9 mouse cellular contexts compared by ENCODE assay signal in genomic region chr7:18962171-18962792, GRCm38 (mm10). TPM values are rescaled to one million over a fixed set of nuclear protein-coding genes. Genes with fewer than 3 reads are reported as not detected.
DNase-seq lines count a peak whose midpoint lies in the region; ATAC-seq and TF ChIP-seq lines count a peak whose summit lies in the region.
"Had no signal": no experiment of that assay in that cellular context is flagged by ENCODE, and none has a peak within 500 bp of the region (broad histone marks: within the 10 kb centered on the region; RNA-seq: fewer than 3 reads in every experiment).

No protein-coding gene starts in this region.

- peaks cover 88% of the 10 kb centered on the region for H3K27me3 ChIP-seq in lung, embryonic 15.5 days
- peaks cover 14% of the 10 kb centered on the region; the same call in 1 of the 2 replicates for H3K27me3 ChIP-seq in forebrain, embryonic 13.5 days
- peaks cover 95% of the 10 kb centered on the region for H3K27me3 ChIP-seq in liver, embryonic 13.5 days

- no peaks in the 10 kb centered on the region for H3K9me3 ChIP-seq in lung, embryonic 15.5 days
- no peaks in the 10 kb centered on the region for H3K9me3 ChIP-seq in forebrain, embryonic 13.5 days (replicated peaks)
- no peaks in the 10 kb centered on the region for H3K9me3 ChIP-seq in liver, embryonic 13.5 days (replicated peaks)

- H3K4me1 ChIP-seq in lung, embryonic 15.5 days: peaks cover 31% of the 10 kb centered on the region
- peaks cover 50% of the 10 kb centered on the region for H3K4me1 ChIP-seq in forebrain, embryonic 13.5 days
- H3K4me1 ChIP-seq in liver, embryonic 13.5 days (replicated peaks): peaks cover 22% of the 10 kb centered on the region
- H3K4me1 ChIP-seq in lung, adult 2 months (ENCODE audit: control insufficient read depth, insufficient read depth, low read length): peaks cover 9% of the 10 kb centered on the region; the same call in 1 of the 2 replicates

- H3K36me3 ChIP-seq in lung, embryonic 15.5 days: no peaks in the 10 kb centered on the region
- peaks cover 11% of the 10 kb centered on the region; the same call in 1 of the 2 replicates for H3K36me3 ChIP-seq in forebrain, embryonic 13.5 days (ENCODE audit: poor library complexity, severe bottlenecking)
- no peaks in the 10 kb centered on the region for H3K36me3 ChIP-seq in liver, embryonic 13.5 days

- peak overlapping the region; percentile 18 for H3K4me2 ChIP-seq in lung, embryonic 15.5 days
- peak overlapping the region; percentile 65 for H3K4me2 ChIP-seq in forebrain, embryonic 13.5 days
- peak overlapping the region; percentile 25 for H3K4me2 ChIP-seq in liver, embryonic 13.5 days

- H3K27ac ChIP-seq in lung, embryonic 15.5 days: no peak overlapping the region
- H3K27ac ChIP-seq in forebrain, embryonic 13.5 days: no peak overlapping the region
- no peak overlapping the region for H3K27ac ChIP-seq in liver, embryonic 13.5 days

- TF ChIP-seq POLR2A in lung, adult 2 months (IDR thresholded peaks at IDR 0.05; ENCODE audit: borderline replicate concordance, extremely low read depth, low read depth, low read length): no peak

- H3K9ac ChIP-seq in lung, embryonic 15.5 days: no peak overlapping the region
- H3K9ac ChIP-seq in forebrain, embryonic 13.5 days: peak overlapping the region; percentile 55
- no peak overlapping the region for H3K9ac ChIP-seq in liver, embryonic 13.5 days

- ATAC-seq in lung, embryonic 15.5 days (ENCODE audit: borderline replicate concordance, extremely low read depth, low FRiP score, low TSS enrichment): no peak
- no peak for ATAC-seq in forebrain, embryonic 13.5 days
- no peak for ATAC-seq in liver, embryonic 13.5 days (ENCODE audit: low read depth)

- TF ChIP-seq CTCF in lung, adult 2 months (IDR thresholded peaks at IDR 0.05; ENCODE audit: insufficient read depth, low read length): no peak

- no peak for DNase-seq in lung, postnatal 10 days
- no peak for DNase-seq in liver, embryonic 13.5 days
- DNase-seq in yolk sac, embryonic 10.5 days (ENCODE audit: low spot score): peak; percentile 5
- no peak for DNase-seq in cerebellum, adult 18-20 months
- DNase-seq in lung, adult 2 months: no peak
- DNase-seq in natural killer cell, adult 2 months (ENCODE audit: low spot score in 2 of 2): no peak

- 0 out of 2 replicates have a peak overlapping the region, but pooled peaks have one; percentile 7 for H3K4me3 ChIP-seq in lung, embryonic 15.5 days
- peak overlapping the region; percentile 37 for H3K4me3 ChIP-seq in forebrain, embryonic 13.5 days
- no peak overlapping the region for H3K4me3 ChIP-seq in liver, embryonic 13.5 days (replicated peaks)
- H3K4me3 ChIP-seq in lung, adult 2 months (replicated peaks; ENCODE audit: extremely low read depth, low read depth, low read length): no peak overlapping the region

- WGBS in lung, embryonic 15.5 days: 2% methylated on average over 17 of the region's 17 CpGs
- 0% methylated on average over 17 of the region's 17 CpGs for WGBS in forebrain, embryonic 13.5 days
- 3% methylated on average over 17 of the region's 17 CpGs for WGBS in liver, embryonic 13.5 days (ENCODE audit: insufficient replicate concordance)
- WGBS in lung, adult 2 months: 18% methylated on average over 17 of the region's 17 CpGs

RNA-seq across cellular contexts. Expression of gene Nanos2, which starts 24.9 kb away (rescaled TPM):
- polyA plus RNA-seq in lung, embryonic 15.5 days (2015; fragmentation: Nextera tagmentation; extraction: Ambion mirVana): not detected in 2 replicates
- polyA plus RNA-seq in forebrain, embryonic 13.5 days (2015; fragmentation: Nextera tagmentation; extraction: Ambion mirVana): 0.68 and 0.69 TPM in 2 replicates
- polyA plus RNA-seq in liver, embryonic 13.5 days (2015; fragmentation: Nextera tagmentation; extraction: Ambion mirVana): not detected in 2 replicates
- polyA plus RNA-seq in lung, adult 2 months (2012; rRNA removed): 0.07 and 0.09 TPM in 2 replicates
- polyA plus RNA-seq: large intestine, adult 2 months had no signal

RNA-seq across cellular contexts. Expression of gene Mypop, which starts 28.8 kb away (rescaled TPM):
- polyA plus RNA-seq in lung, embryonic 15.5 days (2015; fragmentation: Nextera tagmentation; extraction: Ambion mirVana): 3.0 and 3.6 TPM in 2 replicates
- 2.8 TPM in 2 replicates for polyA plus RNA-seq in forebrain, embryonic 13.5 days (2015; fragmentation: Nextera tagmentation; extraction: Ambion mirVana)
- 0.37 and 0.82 TPM in 2 replicates for polyA plus RNA-seq in liver, embryonic 13.5 days (2015; fragmentation: Nextera tagmentation; extraction: Ambion mirVana)
- 7.2 and 10.2 TPM in 2 replicates for polyA plus RNA-seq in lung, adult 2 months (2012; rRNA removed)

RNA-seq across cellular contexts. Expression of gene Nova2, which starts 36.6 kb away (rescaled TPM):
- polyA plus RNA-seq in lung, embryonic 15.5 days (2015; fragmentation: Nextera tagmentation; extraction: Ambion mirVana): 0.77 and 1.2 TPM in 2 replicates
- polyA plus RNA-seq in forebrain, embryonic 13.5 days (2015; fragmentation: Nextera tagmentation; extraction: Ambion mirVana): 12.3 and 13.7 TPM in 2 replicates
- polyA plus RNA-seq in liver, embryonic 13.5 days (2015; fragmentation: Nextera tagmentation; extraction: Ambion mirVana): 0.08 TPM in 2 replicates
- polyA plus RNA-seq in lung, adult 2 months (2012; rRNA removed): 4.2 and 5.0 TPM in 2 replicates

RNA-seq across cellular contexts. Expression of gene Irf2bp1, which starts 41.6 kb away (rescaled TPM):
- polyA plus RNA-seq in lung, embryonic 15.5 days (2015; fragmentation: Nextera tagmentation; extraction: Ambion mirVana): 23.5 and 25.2 TPM in 2 replicates
- polyA plus RNA-seq in forebrain, embryonic 13.5 days (2015; fragmentation: Nextera tagmentation; extraction: Ambion mirVana): 22.1 and 23.3 TPM in 2 replicates
- polyA plus RNA-seq in liver, embryonic 13.5 days (2015; fragmentation: Nextera tagmentation; extraction: Ambion mirVana): 9.2 and 9.3 TPM in 2 replicates
- 34.7 and 39.9 TPM in 2 replicates for polyA plus RNA-seq in lung, adult 2 months (2012; rRNA removed)

RNA-seq across cellular contexts. Expression of gene Ccdc61, which starts 52.1 kb away (rescaled TPM):
- 32.1 and 34.4 TPM in 2 replicates for polyA plus RNA-seq in lung, embryonic 15.5 days (2015; fragmentation: Nextera tagmentation; extraction: Ambion mirVana)
- polyA plus RNA-seq in forebrain, embryonic 13.5 days (2015; fragmentation: Nextera tagmentation; extraction: Ambion mirVana): 25.6 and 27.9 TPM in 2 replicates
- 10.7 and 12.3 TPM in 2 replicates for polyA plus RNA-seq in liver, embryonic 13.5 days (2015; fragmentation: Nextera tagmentation; extraction: Ambion mirVana)
- polyA plus RNA-seq in lung, adult 2 months (2012; rRNA removed): 22.7 and 26.9 TPM in 2 replicates

Comparison
In these comparisons a context has a peak if more than half of its experiments do, and no peak if none do; other contexts are left out.
1. H3K4me3 ChIP-seq: peak in lung, embryonic 15.5 days (single experiment) and forebrain, embryonic 13.5 days (single experiment); none in liver, embryonic 13.5 days (single experiment) and lung, adult 2 months (single experiment).
2. Peak in every context shown above with its lines, with median percentiles within 50 percentile points of each other: H3K4me2 ChIP-seq.